Mouse (Mus musculus): ENCODE data around the gene Ten1. TPM values are rescaled to one million over a fixed set of nuclear protein-coding genes. Genes with fewer than 3 reads are reported as not detected.
A peak's percentile ranks its signal among the peaks of the same experiment; 100 is the strongest.

The Ten1 gene
- total and polyA plus RNA-seq, 3 experiments = 70.4 to 76.5 (median 74.4) TPM

DNA sequence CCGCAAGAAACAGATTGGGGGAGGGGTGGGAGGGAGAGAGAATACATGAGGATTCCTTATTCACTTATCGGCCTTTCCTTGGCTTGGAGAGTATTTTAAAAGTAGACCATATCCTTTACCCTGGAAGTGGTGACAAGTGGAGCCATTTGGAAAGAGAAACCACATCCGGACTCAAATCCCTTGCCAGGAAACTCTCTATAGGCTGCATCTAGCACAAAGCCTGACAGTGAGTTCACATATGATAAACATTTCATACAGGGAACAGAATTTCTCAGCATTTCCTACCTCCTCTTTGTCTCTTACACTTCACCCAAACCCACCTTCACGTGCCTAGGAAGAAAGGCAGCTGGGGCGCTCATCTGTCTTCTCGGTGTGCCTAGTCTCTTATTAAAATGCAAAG, 31.4 kb upstream of the Ten1 start:
- H3K4me3 ChIP-seq (replicated peaks in 1 of 3; ENCODE audit: low read depth in 2 of 3, low read length in 2 of 3, poor library complexity in 1 of 3) = peak overlapping the region; percentile 67 to 75 (median 67)
- dilution Hi-C loops (cut with MboI; ENCODE audit: extremely low pct_ligation_motif_present, extremely low pct_unique_long_range_greater_than_20kb, low sequenced_read_pairs) = no loop called here
- peaks cover 18 to 51% of the 10 kb centered on the region in 2 experiments for H3K36me3 ChIP-seq (replicated peaks in 1 of 2; ENCODE audit: control insufficient read depth in 1 of 2, insufficient read depth in 1 of 2, low read length in 1 of 2)
- H3K4me2 ChIP-seq (ENCODE audit: insufficient read depth, low read depth, poor library complexity, severe bottlenecking) = peak overlapping the region; percentile 85
- no peaks in the 10 kb centered on the region for H3K9me3 ChIP-seq (replicated peaks; ENCODE audit: low read length)
- in situ Hi-C loops (cut with MboI; ENCODE audit: low pct_ligation_motif_present, low pct_unique_long_range_greater_than_20kb, low sequenced_read_pairs) = no loop called here
- H3K79me2 ChIP-seq (replicated peaks; ENCODE audit: control insufficient read depth, extremely low read depth, insufficient read depth, poor library complexity, severe bottlenecking) = peaks cover 6% of the 10 kb centered on the region; the same call in 1 of the 2 replicates
- TF ChIP-seq PAX5 (IDR thresholded peaks at IDR 0.05; ENCODE audit: low read length) (no peak), MYC (IDR thresholded peaks at IDR 0.05; ENCODE audit: low read depth, low read length) (0 out of 2 replicates have a peak, but pooled peaks have one; percentile 31), ZC3H11A (IDR thresholded peaks at IDR 0.05; ENCODE audit: low read depth, low read length) (no peak), BHLHE40 (IDR thresholded peaks at IDR 0.05; ENCODE audit: low read depth, low read length) (peak; percentile 78)
- no peak overlapping the region for H3K27ac ChIP-seq (ENCODE audit: insufficient read depth, low read depth)
- H3K4me1 ChIP-seq (ENCODE audit: control insufficient read depth in 1 of 2, insufficient read depth in 2 of 2) = peaks cover 0 to 29% of the 10 kb centered on the region in 2 experiments; a peak in 3 of 4 replicates
- H3K9ac ChIP-seq (ENCODE audit: insufficient read depth, low read depth) = peak overlapping the region; percentile 71
- no peaks in the 10 kb centered on the region for H3K27me3 ChIP-seq (replicated peaks)
- no peak for DNase-seq (ENCODE audit: extremely low read depth)

DNA sequence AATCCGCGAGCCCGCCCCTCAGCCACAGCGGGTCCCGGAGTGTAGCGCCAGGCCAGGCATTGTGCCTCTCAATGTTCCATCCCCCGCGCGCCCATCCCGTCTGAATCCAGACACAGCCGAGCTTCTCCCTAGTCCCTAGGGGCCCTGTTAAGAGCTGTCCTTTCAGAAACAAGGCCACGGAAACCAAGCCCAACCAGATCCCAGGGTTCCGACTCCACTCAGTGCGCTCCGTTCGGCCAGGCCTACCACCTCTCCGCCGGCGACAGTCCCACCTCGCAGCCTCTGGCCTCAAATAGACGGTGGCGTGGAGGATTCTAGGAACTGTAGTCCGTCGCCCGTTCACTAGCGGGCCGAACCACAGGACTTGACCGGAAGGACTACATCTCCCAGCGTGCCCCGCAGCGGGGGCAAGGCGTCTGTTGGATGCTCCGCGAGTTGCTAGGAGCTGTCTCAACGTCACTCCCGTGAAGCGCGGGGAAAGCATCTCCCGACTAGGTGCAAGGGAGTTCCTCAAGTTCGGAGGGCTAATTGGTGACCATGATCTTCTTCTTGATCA, 30.7 kb upstream of the Ten1 start, which contains the start of gene Fbf1:
Gene Fbf1 (minus strand): TSS at position 283 of the 556 bp plus-strand sequence.
- Histone ChIP-seq H3K9me3 (replicated peaks; ENCODE audit: low read length) (no peaks in the 10 kb centered on the region), H3K9ac (ENCODE audit: insufficient read depth, low read depth) (peak within 1 kb of the TSS; percentile 71), H3K4me3 (replicated peaks in 1 of 3; ENCODE audit: low read depth in 2 of 3, low read length in 2 of 3, poor library complexity in 1 of 3) (peak within 1 kb of the TSS; percentile 67 to 75 (median 67)), H3K4me1 (ENCODE audit: control insufficient read depth in 1 of 2, insufficient read depth in 2 of 2) (peaks cover 0 to 29% of the 10 kb centered on the region in 2 experiments; a peak in 3 of 4 replicates), H3K36me3 (replicated peaks in 1 of 2; ENCODE audit: control insufficient read depth in 1 of 2, insufficient read depth in 1 of 2, low read length in 1 of 2) (peaks cover 18 to 54% of the 10 kb centered on the region in 2 experiments), H3K27me3 (replicated peaks) (no peaks in the 10 kb centered on the region), H3K79me2 (replicated peaks; ENCODE audit: control insufficient read depth, extremely low read depth, insufficient read depth, poor library complexity, severe bottlenecking) (peaks cover 6% of the 10 kb centered on the region; the same call in 1 of the 2 replicates), H3K4me2 (ENCODE audit: insufficient read depth, low read depth, poor library complexity, severe bottlenecking) (peak within 1 kb of the TSS; percentile 85), H3K27ac (ENCODE audit: insufficient read depth, low read depth) (no peak within 1 kb of the TSS)
- peak; percentile 98 for DNase-seq (ENCODE audit: extremely low read depth)
- in situ Hi-C loops (cut with MboI; ENCODE audit: low pct_ligation_motif_present, low pct_unique_long_range_greater_than_20kb, low sequenced_read_pairs) = no loop called here
- dilution Hi-C loops (cut with MboI; ENCODE audit: extremely low pct_ligation_motif_present, extremely low pct_unique_long_range_greater_than_20kb, low sequenced_read_pairs) = no loop called here
- TF ChIP-seq NRF1 (IDR thresholded peaks at IDR 0.05; ENCODE audit: low read depth, low read length) (peak; percentile 67), POLR2A (IDR thresholded peaks at IDR 0.05; ENCODE audit: low read depth, low read length) (peak; percentile 91), EP300 (IDR thresholded peaks at IDR 0.05; ENCODE audit: low read length) (no peak), ETS1 (conservative IDR thresholded peaks at IDR 0.05; ENCODE audit: low read depth, low read length) (no peak), BHLHE40 (IDR thresholded peaks at IDR 0.05; ENCODE audit: low read depth, low read length) (peak; percentile 53), JUN (IDR thresholded peaks at IDR 0.05; ENCODE audit: insufficient read depth, low read depth, low read length) (no peak), ZMIZ1 (IDR thresholded peaks at IDR 0.05; ENCODE audit: low read depth, low read length) (peak; percentile 96; the same call in 1 of the 2 replicates), CTCF (conservative IDR thresholded peaks at IDR 0.05 in 1 of 2, IDR thresholded peaks at IDR 0.05 in 1 of 2; ENCODE audit: low read depth in 2 of 2, low read length in 2 of 2) (no peak), POLR2AphosphoS2 (IDR thresholded peaks at IDR 0.05; ENCODE audit: low read depth, low read length) (peak; percentile 69; the same call in 1 of the 2 replicates), ZNF384 (IDR thresholded peaks at IDR 0.05; ENCODE audit: low read depth, low read length) (no peak), E2F4 (IDR thresholded peaks at IDR 0.05; ENCODE audit: insufficient replicate concordance, low read depth, low read length) (0 out of 2 replicates have a peak, but pooled peaks have one; percentile 5), MAZ (IDR thresholded peaks at IDR 0.05; ENCODE audit: low read depth, low read length) (peak; percentile 100), ZKSCAN1 (IDR thresholded peaks at IDR 0.05; ENCODE audit: borderline replicate concordance, low read depth, low read length) (no peak), NELFE (IDR thresholded peaks at IDR 0.05; ENCODE audit: low read depth, low read length) (peak; percentile 93), TBP (conservative IDR thresholded peaks at IDR 0.05; ENCODE audit: low read depth, low read length) (no peak), KAT2A (IDR thresholded peaks at IDR 0.05; ENCODE audit: insufficient replicate concordance, low read length) (peak; percentile 97; the same call in 1 of the 2 replicates), MAFK (IDR thresholded peaks at IDR 0.05; ENCODE audit: insufficient replicate concordance, low read length) (no peak), USF2 (conservative IDR thresholded peaks at IDR 0.05; ENCODE audit: low read depth, low read length) (no peak), JUND (conservative IDR thresholded peaks at IDR 0.05; ENCODE audit: low read depth, low read length) (no peak), MEF2A (IDR thresholded peaks at IDR 0.05; ENCODE audit: borderline replicate concordance, low read depth, low read length) (peak; percentile 88), CHD1 (IDR thresholded peaks at IDR 0.05; ENCODE audit: low read depth, low read length) (no peak), USF1 (IDR thresholded peaks at IDR 0.05; ENCODE audit: low read depth, low read length) (no peak), MXI1 (IDR thresholded peaks at IDR 0.05; ENCODE audit: low read depth, low read length) (peak; percentile 95), UBTF (IDR thresholded peaks at IDR 0.05; ENCODE audit: low read depth, low read length) (peak; percentile 74; the same call in 1 of the 2 replicates), MAX (IDR thresholded peaks at IDR 0.05; ENCODE audit: low read length) (peak; percentile 86), HCFC1 (IDR thresholded peaks at IDR 0.05; ENCODE audit: low read depth, low read length) (peak; percentile 99), GABPA (IDR thresholded peaks at IDR 0.05; ENCODE audit: insufficient replicate concordance, low read depth, low read length) (peak; percentile 79; the same call in 1 of the 2 replicates), SIN3A (IDR thresholded peaks at IDR 0.05; ENCODE audit: low read length) (peak; percentile 96), CHD2 (IDR thresholded peaks at IDR 0.05; ENCODE audit: low read length) (no peak; the same call in 1 of the 2 replicates)
